Mouse (Mus musculus) heart, embryonic 10.5 days (tissue): ENCODE measurements around the gene Lancl1. TPM values are rescaled to one million over a fixed set of nuclear protein-coding genes. Genes with fewer than 3 reads are reported as not detected.

Experiments used
- DNase-seq: peaks from one replicate; pipeline ENCODE4 v3.0.0-alpha.2; 2017; ENCODE audit warnings: low spot score
- H3K27ac ChIP-seq: fragments of 300-500 bp; sonication (generic); 2 replicates; pipeline ENCODE4 v1.5.1; 2016; ENCODE audit warnings: mild to moderate bottlenecking
- H3K27me3 ChIP-seq: fragments of 300-500 bp; sonication (generic); 2 replicates; pipeline ENCODE4 v1.6.1; 2016; ENCODE audit warnings: mild to moderate bottlenecking; ENCODE audit not compliant: poor library complexity, insufficient read depth, severe bottlenecking
- H3K36me3 ChIP-seq: fragments of 300-500 bp; sonication (generic); 2 replicates; pipeline ENCODE4 v1.6.1; 2016; ENCODE audit warnings: mild to moderate bottlenecking, moderate library complexity
- H3K4me1 ChIP-seq: fragments of 300-500 bp; sonication (generic); 2 replicates; pipeline ENCODE4 v1.6.1; 2016; ENCODE audit warnings: mild to moderate bottlenecking
- H3K4me3 ChIP-seq: fragments of 300-500 bp; sonication (generic); 2 replicates; pipeline ENCODE4 v1.5.1; 2016; ENCODE audit warnings: mild to moderate bottlenecking, moderate library complexity
- H3K9me3 ChIP-seq: fragments of 300-500 bp; sonication (generic); 2 replicates; pipeline ENCODE4 v1.6.1; 2016; ENCODE audit warnings: mild to moderate bottlenecking, moderate library complexity
- WGBS: fragments of 180-500 bp; shearing (Covaris S2); methylation state at CpG from one replicate; pipeline ENCODE4 v1.1.7; 2016; 5-methylcytosine and 5-hydroxymethylcytosine counted together
- polyA plus RNA-seq: library from polyadenylated mRNA; unstranded; fragments of >200 nt; fragmentation: Nextera tagmentation; extraction: Ambion mirVana; gene quantifications from 2 replicates; pipeline ENCODE4 v1.2.1, GENCODE M21; 2016

Lancl1 gene
- 59.0 and 59.1 TPM in 2 replicates for polyA plus RNA-seq

- WGBS, result under 1% methylated on average over 40 of the region's 47 CpGs
- Histone ChIP-seq H3K9me3 (no peaks in the 10 kb centered on the region), H3K27ac (peak within 1 kb of the TSS; percentile 87)
These were observed at the start of gene Lancl1 for GRCm38 (mm10) chr1:67038246-67038987. TSS of gene Lancl1 (minus strand) at chr1:67038872.

DNA sequence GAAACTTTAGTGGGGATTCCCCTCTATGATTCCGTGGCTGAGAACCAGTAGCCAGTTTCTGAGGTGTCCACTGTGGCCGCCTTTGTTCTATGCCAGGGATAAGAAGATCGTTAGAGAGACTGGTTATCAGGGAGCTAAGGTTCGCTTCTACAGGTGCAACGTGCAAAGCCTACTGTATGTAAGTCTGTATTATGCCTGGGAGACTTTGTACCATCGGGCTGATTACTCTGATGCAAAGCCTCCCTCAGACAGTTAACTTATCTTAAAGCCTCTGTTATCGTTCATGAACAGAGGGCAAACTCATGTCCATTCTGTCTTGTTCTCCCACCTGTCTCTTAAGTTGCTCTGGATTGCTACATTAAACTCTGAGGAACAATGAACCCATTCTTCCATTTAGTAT lies 40.5 kb upstream of the Lancl1 start:
- whole genome bisulfite sequencing, result 81% methylated on average over 7 of the region's 7 CpGs
- no peaks in the 10 kb centered on the region for H3K36me3 ChIP-seq
- DNase-seq, result no peak
- H3K4me3 ChIP-seq, result no peak overlapping the region
- no peaks in the 10 kb centered on the region for H3K27me3 ChIP-seq
- H3K9me3 ChIP-seq, result no peaks in the 10 kb centered on the region
- no peaks in the 10 kb centered on the region for H3K4me1 ChIP-seq
- no peak overlapping the region for H3K27ac ChIP-seq

More at GRCm38 (mm10) chr1:67038246-67038987, at the start of gene Lancl1:
- peak; percentile 95 for DNase-seq
- H3K36me3 ChIP-seq, result peaks cover 17% of the 10 kb centered on the region; the same call in 1 of the 2 replicates
- peak within 1 kb of the TSS; percentile 91 for H3K4me3 ChIP-seq
- no peaks in the 10 kb centered on the region for H3K27me3 ChIP-seq
- H3K4me1 ChIP-seq, result peaks cover 6% of the 10 kb centered on the region; the same call in 1 of the 2 replicates

GRCm38 (mm10) chr1:67078666-67079065 lies 40.0 kb upstream of the Lancl1 start:
- no peaks in the 10 kb centered on the region for H3K4me1 ChIP-seq
- DNase-seq, result no peak
- no peak overlapping the region for H3K4me3 ChIP-seq
- no peaks in the 10 kb centered on the region for H3K36me3 ChIP-seq
- WGBS, result 75% methylated on average over 2 of the region's 2 CpGs
- no peak overlapping the region for H3K27ac ChIP-seq
- H3K27me3 ChIP-seq, result no peaks in the 10 kb centered on the region
- H3K9me3 ChIP-seq, result no peaks in the 10 kb centered on the region

DNA sequence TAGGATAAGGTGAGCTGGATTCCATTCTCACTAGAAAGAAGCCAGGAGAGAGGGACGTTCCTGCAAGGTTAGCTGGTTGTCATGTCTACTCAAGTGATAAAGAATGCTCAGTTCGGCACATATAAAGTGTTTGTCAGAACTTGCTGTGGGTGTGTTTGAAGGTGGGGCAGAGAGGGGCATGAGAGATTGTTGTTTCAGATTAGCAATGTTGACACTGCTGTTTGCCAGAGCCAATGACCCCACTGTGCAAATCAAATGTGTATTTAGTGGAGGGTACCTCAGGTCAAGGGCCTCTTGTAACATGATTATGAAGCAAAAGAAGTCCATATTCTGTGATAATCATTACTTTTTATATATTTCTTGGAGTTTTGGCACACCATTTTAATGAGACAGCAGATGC lies 39.1 kb upstream of the Lancl1 start:
- Histone ChIP-seq H3K4me3 (no peak overlapping the region), H3K36me3 (no peaks in the 10 kb centered on the region), H3K27ac (no peak overlapping the region), H3K27me3 (no peaks in the 10 kb centered on the region), H3K4me1 (no peaks in the 10 kb centered on the region), H3K9me3 (no peaks in the 10 kb centered on the region)
- 64% methylated on average over 2 of the region's 2 CpGs for WGBS
- no peak for DNase-seq

- no peaks in the 10 kb centered on the region for H3K4me1 ChIP-seq
- no peak overlapping the region for H3K4me3 ChIP-seq
- H3K27me3 ChIP-seq, result no peaks in the 10 kb centered on the region
- WGBS, result 66% methylated on average over 1 of the region's 1 CpGs
- DNase-seq, result no peak
- H3K36me3 ChIP-seq, result no peaks in the 10 kb centered on the region
- H3K9me3 ChIP-seq, result no peaks in the 10 kb centered on the region
- H3K27ac ChIP-seq, result no peak overlapping the region
These were observed 28.9 kb upstream of the Lancl1 start for GRCm38 (mm10) chr1:67067561-67067960.

- Histone ChIP-seq H3K36me3 (no peaks in the 10 kb centered on the region), H3K4me1 (no peaks in the 10 kb centered on the region), H3K4me3 (no peak overlapping the region), H3K9me3 (no peaks in the 10 kb centered on the region), H3K27ac (no peak overlapping the region), H3K27me3 (no peaks in the 10 kb centered on the region)
- DNase-seq, result no peak
- WGBS, result 82% methylated on average over 9 of the region's 9 CpGs
These were observed 26.9 kb upstream of the Lancl1 start for GRCm38 (mm10) chr1:67065347-67066270.

DNA sequence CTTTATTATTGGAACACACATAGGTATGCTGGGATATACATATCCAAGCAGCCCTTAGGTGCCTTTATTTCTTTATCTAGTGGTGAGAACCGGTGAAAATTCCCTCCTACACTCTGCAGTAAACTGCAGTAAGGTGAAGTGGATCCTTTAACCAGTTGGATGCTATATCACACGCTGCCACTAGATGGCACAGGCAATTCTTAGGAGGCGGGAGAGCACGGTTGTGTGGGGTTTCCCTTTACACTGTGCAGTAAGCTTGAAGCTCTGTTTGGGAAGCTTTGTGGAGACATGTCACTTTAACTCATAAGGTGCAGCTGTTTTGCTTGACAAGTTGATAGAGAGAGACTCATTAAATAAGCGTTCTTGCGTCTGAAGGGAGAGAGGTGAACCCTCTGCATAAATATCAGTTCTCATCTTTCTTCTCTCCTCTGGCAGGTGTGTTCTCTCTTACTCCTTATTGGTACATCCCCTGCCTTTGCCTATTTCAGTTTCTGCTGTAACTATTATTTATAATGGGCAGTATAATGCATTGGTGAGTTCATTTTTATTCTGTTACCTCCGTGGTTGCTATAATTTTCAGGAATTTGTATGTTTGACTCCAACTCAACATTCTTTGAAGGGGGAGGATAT lies 22.9 kb upstream of the Lancl1 start:
- Histone ChIP-seq H3K27me3 (no peaks in the 10 kb centered on the region), H3K4me1 (no peaks in the 10 kb centered on the region), H3K4me3 (no peak overlapping the region), H3K9me3 (no peaks in the 10 kb centered on the region), H3K27ac (no peak overlapping the region), H3K36me3 (no peaks in the 10 kb centered on the region)
- 5% methylated on average over 7 of the region's 7 CpGs for WGBS
- DNase-seq, result no peak

- Histone ChIP-seq H3K27me3 (no peaks in the 10 kb centered on the region), H3K4me3 (no peak overlapping the region), H3K4me1 (no peaks in the 10 kb centered on the region), H3K27ac (no peak overlapping the region), H3K36me3 (no peaks in the 10 kb centered on the region), H3K9me3 (no peaks in the 10 kb centered on the region)
- no peak for DNase-seq
- WGBS, result 84% methylated on average over 7 of the region's 7 CpGs
These were observed 17.1 kb upstream of the Lancl1 start for GRCm38 (mm10) chr1:67055816-67056215.

DNA sequence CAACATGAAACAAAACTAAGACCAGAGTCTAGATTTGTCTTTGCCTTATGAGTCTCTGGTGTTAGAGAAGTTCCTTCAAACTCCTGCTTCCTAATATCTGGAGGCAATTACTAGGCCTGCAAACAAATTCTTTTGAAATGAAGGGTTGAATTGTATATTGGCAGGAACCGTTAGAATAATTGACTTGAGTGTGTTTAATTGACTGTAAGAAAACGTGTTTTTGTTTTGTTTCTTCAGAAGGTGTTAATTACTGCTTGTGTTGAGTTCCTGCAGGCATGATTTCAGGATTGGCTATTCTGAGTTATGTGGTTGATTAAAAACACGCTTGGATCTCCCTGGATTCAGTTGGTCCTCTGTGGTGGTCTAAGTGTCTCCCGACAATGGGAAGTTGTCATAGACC lies 14.0 kb upstream of the Lancl1 start:
- Histone ChIP-seq H3K36me3 (no peaks in the 10 kb centered on the region), H3K4me1 (no peaks in the 10 kb centered on the region)
- 64% methylated on average over 4 of the region's 4 CpGs for WGBS

GRCm38 (mm10) chr1:67049600-67049999 lies 10.9 kb upstream of the Lancl1 start:
- WGBS, result 64% methylated on average over 1 of the region's 1 CpGs
- Histone ChIP-seq H3K4me3 (no peak overlapping the region), H3K9me3 (no peaks in the 10 kb centered on the region), H3K27ac (no peak overlapping the region), H3K36me3 (no peaks in the 10 kb centered on the region), H3K4me1 (no peaks in the 10 kb centered on the region), H3K27me3 (no peaks in the 10 kb centered on the region)
- no peak for DNase-seq

More for the DNA sequence above, 14.0 kb upstream of the Lancl1 start:
- no peak for DNase-seq
- Histone ChIP-seq H3K9me3 (no peaks in the 10 kb centered on the region), H3K27ac (no peak overlapping the region), H3K27me3 (no peaks in the 10 kb centered on the region), H3K4me3 (no peak overlapping the region)

GRCm38 (mm10) chr1:67048696-67049095 lies 10.0 kb upstream of the Lancl1 start:
- H3K4me1 ChIP-seq, result no peaks in the 10 kb centered on the region
- 70% methylated on average over 4 of the region's 4 CpGs for WGBS
- H3K36me3 ChIP-seq, result no peaks in the 10 kb centered on the region
- H3K9me3 ChIP-seq, result no peaks in the 10 kb centered on the region
- no peak for DNase-seq
- H3K27ac ChIP-seq, result no peak overlapping the region
- H3K27me3 ChIP-seq, result no peaks in the 10 kb centered on the region
- H3K4me3 ChIP-seq, result no peak overlapping the region

- Histone ChIP-seq H3K4me1 (no peaks in the 10 kb centered on the region), H3K36me3 (no peaks in the 10 kb centered on the region), H3K9me3 (no peaks in the 10 kb centered on the region), H3K27me3 (no peaks in the 10 kb centered on the region), H3K27ac (no peak overlapping the region), H3K4me3 (no peak overlapping the region)
- WGBS, result 55% methylated on average over 1 of the region's 1 CpGs
- DNase-seq, result no peak
These were observed 6.4 kb upstream of the Lancl1 start for GRCm38 (mm10) chr1:67045100-67045499.

GRCm38 (mm10) chr1:67042583-67042982 lies 3.9 kb upstream of the Lancl1 start:
- no peak overlapping the region for H3K27ac ChIP-seq
- no peak for DNase-seq
- WGBS, result 68% methylated on average over 7 of the region's 7 CpGs

More at GRCm38 (mm10) chr1:67042583-67042982, 3.9 kb upstream of the Lancl1 start:
- Histone ChIP-seq H3K4me3 (no peak overlapping the region), H3K4me1 (peaks cover 6% of the 10 kb centered on the region; the same call in 1 of the 2 replicates), H3K27me3 (no peaks in the 10 kb centered on the region), H3K9me3 (no peaks in the 10 kb centered on the region), H3K36me3 (no peaks in the 10 kb centered on the region)
